Comparison of ENCODE assay signal across 8 mouse cellular contexts in the genomic region with DNA sequence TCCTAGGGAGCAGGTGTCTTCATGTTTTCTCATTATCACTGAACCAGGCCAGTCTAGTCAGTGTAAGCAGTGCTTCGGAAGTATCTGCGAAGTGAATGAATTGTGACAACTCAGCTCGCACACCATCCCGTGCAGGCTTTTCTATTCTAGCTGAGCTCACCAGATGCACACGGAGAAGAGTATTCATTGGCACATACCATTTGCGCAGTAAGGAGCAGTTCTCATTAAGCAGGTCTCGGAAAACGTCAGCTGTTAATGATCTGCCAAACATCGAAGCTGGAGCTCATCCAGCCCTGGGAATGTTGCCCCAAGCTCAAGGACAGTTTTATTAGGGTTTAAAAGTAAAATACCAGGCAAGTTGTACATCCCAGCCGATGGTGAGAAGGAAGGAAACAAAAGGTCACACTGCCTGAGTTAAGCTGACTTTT. TPM values are rescaled to one million over a fixed set of nuclear protein-coding genes. Genes with fewer than 3 reads are reported as not detected.
A peak's percentile ranks its signal among the peaks of the same experiment; 100 is the strongest.
DNase-seq lines count a peak whose midpoint lies in the region; ATAC-seq and TF ChIP-seq lines count a peak whose summit lies in the region.

No protein-coding gene starts in this region.

- H3K4me2 ChIP-seq in hindbrain, embryonic 16.5 days (ENCODE audit: low read length) = no peak overlapping the region
- H3K4me2 ChIP-seq in limb, embryonic 11.5 days (ENCODE audit: low read depth, severe bottlenecking) = no peak overlapping the region
- H3K4me2 ChIP-seq in stomach, embryonic 15.5 days = no peak overlapping the region

- ATAC-seq in hindbrain, embryonic 16.5 days = peak; percentile 73
- no peak for ATAC-seq in limb, embryonic 11.5 days (ENCODE audit: insufficient number of reproducible peaks, low FRiP score, low TSS enrichment, low read depth)
- no peak; the same call in 1 of the 2 replicates for ATAC-seq in stomach, embryonic 15.5 days (ENCODE audit: insufficient read depth, low FRiP score, low read depth)
- no peak for ATAC-seq in activated CD4-positive, CD25-positive, alpha-beta regulatory T cell, adult 4 months

- H3K27ac ChIP-seq in left cerebral cortex, adult 2 months = peak overlapping the region; percentile 55
- H3K27ac ChIP-seq in hindbrain, embryonic 16.5 days (ENCODE audit: low read depth, low read length) = peak overlapping the region; percentile 55
- peak overlapping the region; percentile 55; the same call in 1 of the 2 replicates for H3K27ac ChIP-seq in limb, embryonic 11.5 days (replicated peaks; ENCODE audit: low read depth, low read length)
- H3K27ac ChIP-seq in stomach, embryonic 15.5 days = peak overlapping the region; percentile 19; the same call in 1 of the 2 replicates

- intact Hi-C loops in left cerebral cortex, adult 2 months (cut with DNase I) = no loop called here
- intact Hi-C loops in left cerebral cortex, postnatal 36 days (cut with DNase I) = no loop called here

- no peaks in the 10 kb centered on the region for H3K27me3 ChIP-seq in hindbrain, embryonic 16.5 days (replicated peaks; ENCODE audit: control insufficient read depth, insufficient read depth, low read length)
- H3K27me3 ChIP-seq in limb, embryonic 11.5 days (ENCODE audit: control insufficient read depth, insufficient read depth, low read length) = no peaks in the 10 kb centered on the region
- no peaks in the 10 kb centered on the region for H3K27me3 ChIP-seq in stomach, embryonic 15.5 days (replicated peaks)

- H3K9me3 ChIP-seq in hindbrain, embryonic 16.5 days (ENCODE audit: control insufficient read depth, low read length) = no peaks in the 10 kb centered on the region
- no peaks in the 10 kb centered on the region for H3K9me3 ChIP-seq in limb, embryonic 11.5 days (ENCODE audit: control insufficient read depth, low read length)
- no peaks in the 10 kb centered on the region for H3K9me3 ChIP-seq in stomach, embryonic 15.5 days

- H3K4me3 ChIP-seq in left cerebral cortex, adult 2 months = no peak overlapping the region
- no peak overlapping the region for H3K4me3 ChIP-seq in hindbrain, embryonic 16.5 days (ENCODE audit: low read length)
- no peak overlapping the region for H3K4me3 ChIP-seq in limb, embryonic 11.5 days (ENCODE audit: low read depth, low read length)
- no peak overlapping the region for H3K4me3 ChIP-seq in stomach, embryonic 15.5 days (replicated peaks)

- H3K4me1 ChIP-seq in hindbrain, embryonic 16.5 days (ENCODE audit: control insufficient read depth, insufficient read depth, low read depth, low read length) = no peaks in the 10 kb centered on the region
- H3K4me1 ChIP-seq in limb, embryonic 11.5 days (ENCODE audit: control insufficient read depth, insufficient read depth, low read length) = peaks cover 18% of the 10 kb centered on the region
- H3K4me1 ChIP-seq in stomach, embryonic 15.5 days = peaks cover 3% of the 10 kb centered on the region; the same call in 1 of the 2 replicates

- TF ChIP-seq CTCF in left cerebral cortex, adult 2 months (IDR thresholded peaks at IDR 0.05) = no peak

- DNase-seq in left cerebral cortex, adult 2 months (ENCODE audit: extremely low spot score in 1 of 2, low spot score in 2 of 2) = no peak
- no peak for DNase-seq in left cerebral cortex, postnatal 36 days (ENCODE audit: low spot score in 2 of 2)
- DNase-seq in cerebellum, postnatal 14 days = peak; percentile 28 to 30
- DNase-seq in limb, embryonic 11.5 days (ENCODE audit: low spot score) = no peak
- no peak for DNase-seq in thymus, postnatal 36 days

- H3K36me3 ChIP-seq in hindbrain, embryonic 16.5 days (ENCODE audit: control insufficient read depth, insufficient read depth, low read length) = peaks cover 12% of the 10 kb centered on the region
- no peaks in the 10 kb centered on the region; the same call in 1 of the 2 replicates for H3K36me3 ChIP-seq in limb, embryonic 11.5 days (ENCODE audit: control insufficient read depth, insufficient read depth, low read length)
- H3K36me3 ChIP-seq in stomach, embryonic 15.5 days = 0 out of 2 replicates have a peak, but pooled peaks cover 13% of the 10 kb centered on the region

- 57% methylated on average over 10 of the region's 10 CpGs for WGBS in hindbrain, embryonic 16.5 days
- WGBS in limb, embryonic 11.5 days = 48% methylated on average over 10 of the region's 10 CpGs
- 58% methylated on average over 10 of the region's 10 CpGs for WGBS in stomach, embryonic 15.5 days

- H3K9ac ChIP-seq in hindbrain, embryonic 16.5 days (ENCODE audit: low read depth, low read length) = no peak overlapping the region
- no peak overlapping the region for H3K9ac ChIP-seq in limb, embryonic 11.5 days (ENCODE audit: low read length)
- H3K9ac ChIP-seq in stomach, embryonic 15.5 days = no peak overlapping the region

RNA-seq across cellular contexts. Expression of gene Itgae, which starts 5.6 kb away (rescaled TPM):
- not detected for total RNA-seq in left cerebral cortex, adult 2 months (2021)
- total RNA-seq in left cerebral cortex, postnatal 36 days (2021) = under 1 TPM; 0.14 to 0.17 TPM
- 0.19 and 0.33 TPM in 2 replicates for polyA plus RNA-seq in hindbrain, embryonic 16.5 days (2015; fragmentation: Nextera tagmentation; extraction: Ambion mirVana)
- polyA plus RNA-seq in limb, embryonic 11.5 days (2014; fragmentation: Nextera tagmentation; extraction: Ambion mirVana) = 0.51 and 0.54 TPM in 2 replicates
- 0.33 and 0.57 TPM in 2 replicates for polyA plus RNA-seq in stomach, embryonic 15.5 days (2015; fragmentation: Nextera tagmentation; extraction: Ambion mirVana)
- 100 to 1,000 TPM in 1 of 2 experiments, 10 to 100 TPM in 1; 94.7 to 118 TPM for polyA plus RNA-seq in activated CD4-positive, CD25-positive, alpha-beta regulatory T cell, adult 4 months (2017; shearing (Covaris generic))

RNA-seq across cellular contexts. Expression of gene Ncbp3, which starts 37.2 kb away (rescaled TPM):
- 10 to 100 TPM; 10.3 to 10.7 TPM for total RNA-seq in left cerebral cortex, adult 2 months (2021)
- 10 to 100 TPM in 1 of 2 experiments, 1 to 10 TPM in 1; 7.5 to 10.6 TPM for total RNA-seq in left cerebral cortex, postnatal 36 days (2021)
- polyA plus RNA-seq in hindbrain, embryonic 16.5 days (2015; fragmentation: Nextera tagmentation; extraction: Ambion mirVana) = 8.3 and 9.2 TPM in 2 replicates
- polyA plus RNA-seq in limb, embryonic 11.5 days (2014; fragmentation: Nextera tagmentation; extraction: Ambion mirVana) = 13.8 and 14.4 TPM in 2 replicates
- 10.4 and 12.0 TPM in 2 replicates for polyA plus RNA-seq in stomach, embryonic 15.5 days (2015; fragmentation: Nextera tagmentation; extraction: Ambion mirVana)
- 10 to 100 TPM; 14.3 to 16.8 TPM for polyA plus RNA-seq in activated CD4-positive, CD25-positive, alpha-beta regulatory T cell, adult 4 months (2017; shearing (Covaris generic))

RNA-seq across cellular contexts. Expression of gene Haspin, which starts 53.3 kb away (rescaled TPM):
- under 1 TPM in 1 of 2 experiments, not detected in 1; 0.19 TPM for total RNA-seq in left cerebral cortex, adult 2 months (2021)
- under 1 TPM; 0.18 to 0.25 TPM for total RNA-seq in left cerebral cortex, postnatal 36 days (2021)
- 2.5 and 3.3 TPM in 2 replicates for polyA plus RNA-seq in hindbrain, embryonic 16.5 days (2015; fragmentation: Nextera tagmentation; extraction: Ambion mirVana)
- polyA plus RNA-seq in limb, embryonic 11.5 days (2014; fragmentation: Nextera tagmentation; extraction: Ambion mirVana) = 19.5 and 19.9 TPM in 2 replicates
- polyA plus RNA-seq in stomach, embryonic 15.5 days (2015; fragmentation: Nextera tagmentation; extraction: Ambion mirVana) = 14.4 and 14.6 TPM in 2 replicates
- polyA plus RNA-seq in activated CD4-positive, CD25-positive, alpha-beta regulatory T cell, adult 4 months (2017; shearing (Covaris generic)) = 1 to 10 TPM; 8.6 to 8.7 TPM

Comparison
In these comparisons a context has a peak if more than half of its experiments do, and no peak if none do; other contexts are left out.
1. DNase-seq: peak in cerebellum, postnatal 14 days (2 of 2); none in left cerebral cortex, adult 2 months (0 of 2), left cerebral cortex, postnatal 36 days (0 of 2), limb, embryonic 11.5 days (single experiment) and thymus, postnatal 36 days (0 of 2).
2. RNA of gene Itgae, which starts 5.6 kb away (polyA plus RNA-seq): 94.7 to 118 TPM in activated CD4-positive, CD25-positive, alpha-beta regulatory T cell, adult 4 months; 0.51 to 0.54 TPM in limb, embryonic 11.5 days, 0.33 to 0.57 TPM in stomach, embryonic 15.5 days and 0.19 to 0.33 TPM in hindbrain, embryonic 16.5 days; every median in the first group is over 10 times any median in the second.
3. Peak in every context shown above with its lines, with median percentiles within 50 percentile points of each other: H3K27ac ChIP-seq.